Mouse (Mus musculus): ENCODE measurements around the gene Gypa. TPM values are rescaled to one million over a fixed set of nuclear protein-coding genes. Genes with fewer than 3 reads are reported as not detected.

Gypa gene
- polyA plus RNA-seq, 1 experiment from 2014 or later, result 22.1 TPM

DNA sequence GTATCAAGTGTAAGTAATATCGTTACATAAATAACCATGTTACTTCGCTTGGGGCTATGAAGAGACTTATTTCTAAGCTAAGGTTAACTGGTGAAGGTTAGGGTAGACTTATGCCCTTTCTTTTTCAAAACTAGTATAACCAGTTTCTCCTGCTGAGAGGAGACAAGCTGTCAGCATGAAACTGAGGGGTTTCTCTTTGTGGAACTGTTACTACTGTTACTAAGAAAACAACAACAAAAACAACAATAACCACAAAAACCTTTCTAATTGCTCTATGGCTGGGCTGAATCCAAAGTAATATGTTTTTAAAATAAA, 722 bp downstream of the Gypa start:
- Histone ChIP-seq H3K27me3 (ENCODE audit: poor library complexity, severe bottlenecking) (no peaks in the 10 kb centered on the region), H3K4me1 (peaks cover 16% of the 10 kb centered on the region), H3K27ac (no peak overlapping the region), H3K36me3 (replicated peaks) (no peaks in the 10 kb centered on the region), H3K4me3 (no peak overlapping the region), H3K9me3 (no peaks in the 10 kb centered on the region)
- WGBS, result 90% methylated on average over 2 of the region's 2 CpGs
- DNase-seq (ENCODE audit: extremely low spot score, low spot score), result no peak

DNA sequence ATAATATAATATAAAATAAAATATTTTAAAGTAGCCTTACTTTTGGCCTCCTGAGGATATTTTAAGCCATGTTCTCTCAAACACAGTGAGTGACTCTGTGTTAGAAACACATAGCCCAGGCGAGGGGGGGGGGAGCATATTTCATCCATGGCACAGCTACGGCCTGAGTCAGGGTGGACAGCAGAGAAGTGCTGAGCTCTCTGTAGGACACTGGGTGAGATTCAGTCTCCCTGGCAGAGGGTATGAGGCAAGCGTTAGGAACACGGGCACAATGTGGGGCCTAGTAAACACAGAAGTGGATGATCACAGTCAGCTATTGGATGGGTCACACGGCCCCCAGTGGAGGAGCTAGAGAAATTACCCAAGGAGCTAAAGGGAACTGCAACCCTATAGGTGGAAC, 1.2 kb downstream of the Gypa start:
- Histone ChIP-seq H3K27ac (no peak overlapping the region), H3K36me3 (replicated peaks) (no peaks in the 10 kb centered on the region), H3K27me3 (ENCODE audit: poor library complexity, severe bottlenecking) (no peaks in the 10 kb centered on the region), H3K4me3 (no peak overlapping the region), H3K4me1 (peaks cover 16% of the 10 kb centered on the region), H3K9me3 (no peaks in the 10 kb centered on the region)
- 84% methylated on average over 5 of the region's 5 CpGs for WGBS
- no peak for DNase-seq (ENCODE audit: extremely low spot score, low spot score)

- 97% methylated on average over 6 of the region's 6 CpGs for WGBS
- H3K36me3 ChIP-seq (replicated peaks), result no peaks in the 10 kb centered on the region
- H3K4me1 ChIP-seq, result peaks cover 16% of the 10 kb centered on the region
- no peaks in the 10 kb centered on the region for H3K27me3 ChIP-seq (ENCODE audit: poor library complexity, severe bottlenecking)
- no peak for DNase-seq (ENCODE audit: extremely low spot score, low spot score)
- no peak overlapping the region for H3K27ac ChIP-seq
- H3K9me3 ChIP-seq, result no peaks in the 10 kb centered on the region
- H3K4me3 ChIP-seq, result no peak overlapping the region
These were observed 1.9 kb downstream of the Gypa start for GRCm38 (mm10) chr8:80495527-80495926.

DNA sequence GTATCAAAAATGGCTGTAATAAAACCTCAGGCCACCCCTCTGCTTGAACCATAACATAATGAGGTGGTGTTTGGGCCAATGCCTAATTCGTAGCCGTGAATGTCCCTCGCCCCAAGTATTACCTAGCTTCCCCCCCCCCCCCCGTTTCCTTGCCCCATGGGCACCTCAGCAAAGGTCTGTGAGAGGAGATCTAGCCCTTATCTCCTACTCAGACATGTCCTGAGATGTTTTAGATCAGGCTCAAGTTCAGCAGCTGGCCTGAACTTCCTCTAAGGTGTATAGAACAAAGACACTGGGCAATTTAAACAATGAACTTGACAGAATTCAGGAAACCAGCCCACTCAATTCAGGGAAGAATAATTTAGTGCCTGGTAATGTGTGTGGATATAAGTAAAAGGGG, 3.7 kb downstream of the Gypa start:
- no peaks in the 10 kb centered on the region for H3K36me3 ChIP-seq (replicated peaks)
- no peaks in the 10 kb centered on the region for H3K9me3 ChIP-seq
- H3K27me3 ChIP-seq (ENCODE audit: poor library complexity, severe bottlenecking), result no peaks in the 10 kb centered on the region
- 86% methylated on average over 4 of the region's 4 CpGs for WGBS
- peaks cover 16% of the 10 kb centered on the region for H3K4me1 ChIP-seq
- DNase-seq (ENCODE audit: extremely low spot score, low spot score), result no peak
- H3K27ac ChIP-seq, result no peak overlapping the region
- no peak overlapping the region for H3K4me3 ChIP-seq

GRCm38 (mm10) chr8:80500244-80500643, 6.7 kb downstream of the Gypa start:
- H3K27me3 ChIP-seq (ENCODE audit: poor library complexity, severe bottlenecking), result no peaks in the 10 kb centered on the region
- H3K9me3 ChIP-seq, result no peaks in the 10 kb centered on the region
- H3K36me3 ChIP-seq (replicated peaks), result no peaks in the 10 kb centered on the region
- no peak for DNase-seq (ENCODE audit: extremely low spot score, low spot score)
- H3K4me1 ChIP-seq, result peaks cover 5% of the 10 kb centered on the region; the same call in 1 of the 2 replicates
- no peak overlapping the region for H3K27ac ChIP-seq
- H3K4me3 ChIP-seq, result no peak overlapping the region
- 87% methylated on average over 2 of the region's 2 CpGs for WGBS

DNA sequence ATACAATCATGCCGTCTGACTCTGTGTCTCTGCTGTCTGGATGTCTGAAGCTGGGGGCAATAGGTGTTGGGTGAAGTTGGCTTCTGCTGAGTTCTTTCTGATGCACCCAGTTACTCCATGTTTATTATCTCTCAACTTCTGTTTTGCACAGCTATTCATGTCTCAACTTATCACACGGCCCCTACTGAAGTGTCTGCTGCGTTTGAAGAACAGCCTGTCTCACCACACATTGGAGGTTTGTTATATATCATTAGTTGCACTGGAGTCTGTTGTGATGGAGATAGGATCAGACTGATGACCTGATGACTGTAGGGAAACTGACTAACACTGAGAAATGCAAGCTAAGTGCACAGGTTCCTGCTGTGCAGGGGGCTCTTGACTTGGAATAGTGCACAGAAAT, 7.2 kb downstream of the Gypa start:
- no peaks in the 10 kb centered on the region for H3K9me3 ChIP-seq
- no peak overlapping the region for H3K27ac ChIP-seq
- H3K36me3 ChIP-seq (replicated peaks), result no peaks in the 10 kb centered on the region
- H3K4me1 ChIP-seq, result peaks cover 5% of the 10 kb centered on the region; the same call in 1 of the 2 replicates
- H3K27me3 ChIP-seq (ENCODE audit: poor library complexity, severe bottlenecking), result no peaks in the 10 kb centered on the region
- no peak for DNase-seq (ENCODE audit: extremely low spot score, low spot score)
- WGBS, result 85% methylated on average over 3 of the region's 3 CpGs
- H3K4me3 ChIP-seq, result no peak overlapping the region

- Histone ChIP-seq H3K27ac (no peak overlapping the region), H3K9me3 (no peaks in the 10 kb centered on the region), H3K27me3 (ENCODE audit: poor library complexity, severe bottlenecking) (no peaks in the 10 kb centered on the region), H3K4me3 (no peak overlapping the region), H3K36me3 (replicated peaks) (no peaks in the 10 kb centered on the region), H3K4me1 (peaks cover 5% of the 10 kb centered on the region; the same call in 1 of the 2 replicates)
- DNase-seq (ENCODE audit: extremely low spot score, low spot score), result no peak
- 82% methylated on average over 6 of the region's 6 CpGs for WGBS
These were observed 7.7 kb downstream of the Gypa start for GRCm38 (mm10) chr8:80501283-80501682.

DNA sequence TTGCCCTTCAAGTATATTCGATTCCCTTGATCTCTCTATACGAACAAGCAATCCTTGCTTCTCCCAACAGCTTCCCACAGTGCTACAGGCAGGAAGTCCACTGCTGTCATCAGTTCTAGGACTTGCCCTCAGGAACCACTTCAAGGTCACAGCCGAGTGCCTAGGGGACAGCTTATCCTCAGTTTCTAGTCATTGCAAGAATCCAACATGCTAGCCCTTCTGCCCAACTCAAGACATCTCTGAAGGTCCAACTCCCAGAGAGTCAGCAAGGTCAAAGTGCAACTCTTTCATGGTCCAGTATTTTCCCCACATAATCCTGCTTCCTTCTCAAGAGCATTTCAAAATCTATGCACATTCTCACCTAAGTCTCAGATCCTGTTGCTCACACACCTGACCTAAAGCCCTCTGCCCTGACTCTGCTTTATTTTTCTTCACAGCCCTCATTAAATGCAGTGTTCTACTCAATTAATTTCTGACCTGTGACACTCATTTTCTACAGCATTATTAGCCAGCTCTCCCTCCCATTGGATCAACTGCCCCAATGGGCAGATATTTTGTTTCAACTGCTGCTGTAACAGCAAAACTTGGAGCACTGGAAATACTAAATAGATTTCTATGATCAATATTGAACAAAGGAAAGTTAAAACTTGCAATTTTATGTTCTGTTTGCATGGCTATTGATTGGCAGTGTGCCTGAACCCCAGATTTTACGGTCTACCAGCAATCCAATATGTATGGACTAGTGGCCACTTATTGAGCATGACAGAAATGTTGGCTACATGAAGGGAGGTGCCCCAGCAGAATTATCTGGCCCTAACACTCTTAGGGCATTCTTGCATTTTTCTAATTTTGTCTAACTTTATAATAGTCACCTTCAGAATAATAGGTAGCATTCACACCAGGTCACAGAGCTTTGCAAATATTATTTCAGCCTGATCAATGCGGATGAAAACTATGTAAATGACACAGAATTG, 33.1 kb downstream of the Gypa start:
- H3K4me3 ChIP-seq, result no peak overlapping the region
- no peaks in the 10 kb centered on the region for H3K27me3 ChIP-seq (ENCODE audit: poor library complexity, severe bottlenecking)
- no peaks in the 10 kb centered on the region for H3K9me3 ChIP-seq
- no peak overlapping the region for H3K27ac ChIP-seq
- no peak for DNase-seq (ENCODE audit: extremely low spot score, low spot score)
- H3K4me1 ChIP-seq, result no peaks in the 10 kb centered on the region
- H3K36me3 ChIP-seq (replicated peaks), result no peaks in the 10 kb centered on the region
- WGBS, result 89% methylated on average over 5 of the region's 5 CpGs

DNA sequence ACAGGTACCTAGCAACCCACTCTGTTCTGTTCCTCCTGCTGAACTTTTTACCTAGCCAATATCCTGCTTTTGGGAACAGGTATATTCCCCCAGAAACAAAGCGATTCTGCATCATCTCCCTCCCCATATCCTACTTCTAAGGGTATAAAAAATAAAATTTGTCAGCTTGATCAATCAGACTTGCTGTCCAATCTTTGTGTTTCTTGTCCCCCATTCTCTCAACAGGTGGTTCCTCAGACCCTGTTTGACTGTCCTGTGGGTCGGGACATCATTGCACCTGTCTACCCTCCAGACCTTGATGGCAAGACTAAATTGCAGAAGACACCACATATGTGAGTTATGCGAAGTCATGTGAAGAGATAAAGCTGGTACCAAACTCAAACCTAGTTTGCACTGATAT, 48.3 kb downstream of the Gypa start:
- Histone ChIP-seq H3K4me1 (no peaks in the 10 kb centered on the region), H3K36me3 (replicated peaks) (no peaks in the 10 kb centered on the region), H3K4me3 (no peak overlapping the region), H3K27ac (no peak overlapping the region), H3K9me3 (peaks cover 12% of the 10 kb centered on the region; the same call in 1 of the 2 replicates), H3K27me3 (ENCODE audit: poor library complexity, severe bottlenecking) (no peaks in the 10 kb centered on the region)
- DNase-seq (ENCODE audit: extremely low spot score, low spot score), result no peak
- WGBS, result 91% methylated on average over 3 of the region's 3 CpGs

DNA sequence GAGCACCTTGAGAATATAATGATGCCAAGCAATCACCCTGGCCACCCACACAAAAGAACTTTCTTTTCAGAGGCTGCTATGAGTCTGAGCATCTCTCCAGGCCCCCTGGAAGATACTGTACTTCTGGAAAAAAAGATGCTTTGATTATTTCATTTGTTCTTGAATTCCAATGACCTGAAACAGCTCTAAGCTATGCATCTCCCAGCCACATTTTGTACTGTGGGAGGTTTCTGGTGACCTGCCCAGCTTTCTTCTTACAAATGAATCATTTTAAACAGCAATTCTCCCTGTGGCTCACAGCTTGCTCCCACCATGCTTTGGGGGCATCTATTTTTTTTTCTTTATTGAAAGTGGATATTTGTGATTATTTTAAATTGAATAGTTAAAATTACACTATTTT, 56.9 kb downstream of the Gypa start:
- H3K27ac ChIP-seq, result no peak overlapping the region

GRCm38 (mm10) chr8:80551303-80551702, 57.7 kb downstream of the Gypa start:
- Histone ChIP-seq H3K4me3 (no peak overlapping the region), H3K4me1 (peaks cover 21% of the 10 kb centered on the region), H3K9me3 (no peaks in the 10 kb centered on the region), H3K27ac (no peak overlapping the region), H3K27me3 (ENCODE audit: poor library complexity, severe bottlenecking) (no peaks in the 10 kb centered on the region), H3K36me3 (replicated peaks) (no peaks in the 10 kb centered on the region)
- no peak for DNase-seq (ENCODE audit: extremely low spot score, low spot score)
- WGBS, result 60% methylated on average over 3 of the region's 3 CpGs

More for the DNA sequence above, 56.9 kb downstream of the Gypa start:
- Histone ChIP-seq H3K4me1 (peaks cover 21% of the 10 kb centered on the region), H3K36me3 (replicated peaks) (no peaks in the 10 kb centered on the region), H3K27me3 (ENCODE audit: poor library complexity, severe bottlenecking) (no peaks in the 10 kb centered on the region), H3K9me3 (no peaks in the 10 kb centered on the region), H3K4me3 (no peak overlapping the region)
- no peak for DNase-seq (ENCODE audit: extremely low spot score, low spot score)

- Histone ChIP-seq H3K27me3 (ENCODE audit: poor library complexity, severe bottlenecking) (no peaks in the 10 kb centered on the region), H3K27ac (no peak overlapping the region), H3K36me3 (replicated peaks) (no peaks in the 10 kb centered on the region), H3K4me1 (peaks cover 21% of the 10 kb centered on the region), H3K4me3 (no peak overlapping the region), H3K9me3 (no peaks in the 10 kb centered on the region)
- WGBS, result 97% methylated on average over 2 of the region's 2 CpGs
- no peak for DNase-seq (ENCODE audit: extremely low spot score, low spot score)
These were observed 61.4 kb downstream of the Gypa start for GRCm38 (mm10) chr8:80554991-80555390.
